Mouse (Mus musculus) adrenal gland, postnatal 36 days (tissue): ENCODE measurements around the gene Cwh43. TPM values are rescaled to one million over a fixed set of nuclear protein-coding genes. Genes with fewer than 3 reads are reported as not detected.
"Not testable (repeated sequence)": the region's sequence is repeated elsewhere in the genome, so short reads cannot be mapped to it uniquely, and the experiment has no call there.

Source experiments
- DNase-seq, 2 experiments: peaks; one replicate each; pipeline ENCODE4 v3.0.0; 2021; ENCODE audit warnings: mixed read lengths in 1 of 2
- total RNA-seq, 2 experiments: library from RNA; stranded (reverse); gene quantifications; 2 replicates each; pipeline ENCODE4 v1.2.3; 2021

Gene Cwh43
- total RNA-seq, 2 experiments from 2014 or later = not detected

DNA sequence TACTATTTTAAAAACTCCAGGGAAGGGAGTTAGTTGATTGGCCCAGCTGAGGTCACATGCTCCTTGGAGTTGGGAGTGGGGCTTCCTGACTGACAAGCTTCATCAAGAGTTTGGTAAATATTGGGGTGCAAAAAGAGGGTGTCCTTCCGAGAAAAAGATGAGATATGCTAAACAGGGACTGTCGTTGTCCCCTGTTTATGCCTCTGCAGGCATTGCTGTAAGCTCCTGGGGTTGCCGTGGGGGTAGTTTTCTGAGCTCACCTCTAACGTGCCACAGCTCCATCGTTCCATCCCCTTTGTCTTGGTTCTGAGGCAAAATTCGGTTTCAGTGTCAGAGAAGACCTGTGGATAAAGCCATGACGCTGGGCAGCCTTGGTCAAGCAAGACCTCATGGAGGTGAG, 74.8 kb downstream of the Cwh43 start, which contains the start of gene Dcun1d4:
Gene Dcun1d4, plus strand, starts transcription at position 301 of the 400 bp plus-strand sequence.
- DNase-seq = no peak

- no peak for DNase-seq
These were observed 75.5 kb downstream of the Cwh43 start for GRCm38 (mm10) chr5:73481401-73481800.

- DNase-seq = not testable (repeated sequence)
These were observed 76.5 kb downstream of the Cwh43 start for GRCm38 (mm10) chr5:73482381-73482780.

DNA sequence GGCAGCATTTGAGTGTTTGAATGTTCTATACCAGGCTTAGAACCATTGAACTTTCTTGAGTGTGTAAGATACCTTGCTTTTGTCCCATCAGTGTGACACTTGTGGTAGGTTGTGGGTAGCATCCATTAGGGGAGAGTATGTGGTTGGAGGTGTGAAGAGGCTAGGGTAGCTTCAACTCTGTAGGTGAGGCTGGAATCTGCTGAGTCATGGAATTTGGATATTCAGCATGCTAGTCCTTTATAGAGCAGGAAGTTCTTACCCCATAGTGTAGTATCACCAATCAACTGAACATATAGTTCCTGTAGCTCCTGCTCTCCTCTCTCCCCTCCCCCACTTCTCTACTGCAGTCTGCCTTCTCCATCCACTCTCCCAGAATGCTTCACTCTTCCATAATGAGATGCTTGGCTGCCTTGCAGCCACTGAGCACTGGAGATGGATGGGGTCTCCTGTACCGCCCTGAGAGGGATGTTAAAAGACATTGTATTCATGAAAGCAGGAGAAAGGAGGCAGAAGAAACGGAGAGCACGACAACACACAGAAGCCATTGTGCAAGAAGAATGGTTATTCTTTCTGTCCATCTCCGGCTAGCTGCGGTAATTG, 78.2 kb downstream of the Cwh43 start:
- DNase-seq = no peak

- no peak for DNase-seq
These were observed 80.6 kb downstream of the Cwh43 start for GRCm38 (mm10) chr5:73486451-73486850.

DNA sequence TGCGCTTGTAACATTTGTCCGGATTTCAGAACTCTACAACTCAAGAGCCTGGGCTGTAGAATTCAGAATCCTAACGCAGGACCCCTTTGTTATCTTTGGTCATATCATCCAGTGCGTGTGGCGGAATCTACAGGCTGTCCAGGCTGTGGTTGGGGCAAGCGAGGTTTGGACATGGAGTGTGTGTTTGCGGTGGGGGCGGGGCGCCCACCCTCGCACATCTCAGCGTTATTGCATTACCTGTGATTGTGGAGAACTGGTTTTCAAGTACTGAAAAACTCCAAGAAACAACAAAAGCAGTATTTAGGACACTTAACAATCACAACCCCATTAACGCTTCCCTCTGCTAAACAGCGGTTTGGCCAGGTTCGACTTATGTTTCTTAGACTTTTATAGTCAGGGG, 84.0 kb downstream of the Cwh43 start:
- peak in 1 of 2 experiments; percentile 34 for DNase-seq

- DNase-seq = peak; percentile 100
These were observed 84.8 kb downstream of the Cwh43 start for GRCm38 (mm10) chr5:73490596-73491073.

- DNase-seq = peak in 1 of 2 experiments; percentile 56
These were observed 85.4 kb downstream of the Cwh43 start for GRCm38 (mm10) chr5:73491074-73491836.

DNA sequence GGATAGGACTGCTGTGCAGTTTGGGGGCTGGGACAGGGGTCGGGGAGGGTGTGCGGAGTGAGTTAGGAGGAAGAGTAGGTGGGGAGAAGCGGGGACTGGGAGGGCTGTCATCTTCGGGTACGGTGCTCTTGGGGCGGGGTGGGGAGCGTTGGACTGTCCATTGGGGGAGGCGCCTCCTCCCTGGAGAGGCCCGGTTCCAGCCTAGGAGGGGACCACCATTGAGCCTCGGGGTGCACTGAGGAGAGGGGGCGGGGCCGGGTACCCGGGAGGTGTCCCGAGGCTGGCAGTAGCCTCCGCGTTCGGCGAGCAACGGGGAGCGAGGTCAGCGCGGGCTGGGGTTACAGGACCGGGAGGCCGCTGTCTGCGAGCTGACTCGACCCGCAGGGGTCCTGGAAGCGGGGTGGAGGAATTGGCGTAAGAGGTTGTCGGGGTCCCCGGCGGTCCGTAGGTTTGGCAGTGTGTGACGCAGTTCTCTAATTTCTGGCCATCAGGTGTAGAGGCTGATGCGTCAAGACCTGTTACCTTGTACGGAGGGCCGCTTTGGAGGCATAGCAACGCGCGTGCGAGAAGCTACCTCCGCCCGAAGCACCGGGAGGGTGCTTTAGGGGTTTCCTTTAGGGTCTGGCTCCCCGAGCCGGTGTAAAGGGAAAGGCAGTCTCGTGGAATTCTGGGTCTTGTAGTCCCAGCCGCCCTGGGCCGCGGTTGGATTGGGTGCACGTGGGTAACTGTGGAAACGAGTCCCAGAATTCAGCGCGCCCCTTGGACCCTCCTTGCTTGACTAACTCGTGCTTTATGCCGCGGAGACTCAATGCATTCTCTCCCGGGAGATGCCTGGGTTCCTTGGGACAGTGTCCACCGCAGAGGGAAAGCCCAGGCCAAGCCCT, 86.2 kb downstream of the Cwh43 start:
- peak; percentile 92 for DNase-seq

- DNase-seq = no peak
These were observed 91.5 kb downstream of the Cwh43 start for GRCm38 (mm10) chr5:73497401-73497800.

- DNase-seq = no peak
These were observed 92.7 kb downstream of the Cwh43 start for GRCm38 (mm10) chr5:73498559-73498958.

DNA sequence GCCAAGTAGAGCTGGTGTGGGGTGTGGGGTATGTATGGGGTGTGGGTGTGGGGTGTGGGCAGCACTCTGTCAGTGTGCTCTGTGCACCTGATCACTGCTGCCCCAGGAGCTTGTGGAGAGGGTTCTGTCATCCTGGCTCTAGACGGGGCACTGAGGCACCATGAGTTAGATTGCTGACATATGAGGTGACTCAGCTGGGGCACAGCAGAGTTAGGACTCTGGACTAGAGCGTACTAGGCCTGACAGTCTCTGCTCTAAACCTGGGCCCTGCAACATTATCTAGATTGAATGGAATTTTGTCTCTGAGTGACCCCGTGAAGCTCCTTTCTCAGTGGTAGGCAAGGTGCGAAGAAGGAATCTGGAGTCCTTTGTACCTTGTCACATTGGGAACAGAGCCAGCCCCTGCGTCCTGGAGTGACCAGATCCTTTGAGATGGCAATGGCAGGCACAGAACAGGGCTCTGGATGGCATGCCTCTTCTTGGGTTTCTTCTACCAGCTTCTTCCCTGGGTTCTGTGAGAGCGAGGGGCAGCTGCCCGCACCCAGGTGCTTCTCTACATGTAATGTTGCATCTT, 95.1 kb downstream of the Cwh43 start:
- no peak for DNase-seq

GRCm38 (mm10) chr5:73502422-73502821, 96.5 kb downstream of the Cwh43 start:
- DNase-seq = no peak

Other genes starting within 250 kb of the Cwh43 start
- 10 to 100 TPM; 44.1 to 45.3 TPM for gene Fryl, start 149.5 kb upstream of the Cwh43 start, total RNA-seq
- 100 to 1,000 TPM; 257 to 258 TPM for gene Ociad1, start 113.3 kb upstream of the Cwh43 start, total RNA-seq
- 10 to 100 TPM; 17.6 to 19.9 TPM for gene Ociad2, start 65.0 kb upstream of the Cwh43 start, total RNA-seq
- gene Dcun1d4, start 74.9 kb downstream of the Cwh43 start, total RNA-seq = 10 to 100 TPM; 37.9 to 57.2 TPM
- gene Lrrc66, start 226.5 kb downstream of the Cwh43 start, total RNA-seq = not detected
- gene Sgcb, start 241.7 kb downstream of the Cwh43 start, total RNA-seq = 10 to 100 TPM; 23.2 to 25.7 TPM
- gene Spata18, start 245.3 kb downstream of the Cwh43 start, total RNA-seq = under 1 TPM in 1 of 2 experiments, not detected in 1; 0.16 TPM